Mouse (Mus musculus) limb, embryonic 15.5 days (tissue): ENCODE measurements at regions not wholly inside any gene's neighbourhood (a gene's known extent, or its start where the extent isn't known, plus 50 kb on each side); places are given as distances from the start of the nearest gene placed in this dataset.

ENCODE experiments used
- ATAC-seq: fragments of 200-750 bp; cut with Nextera tagmentation; 2 replicates; pipeline ENCODE4 v1.8.0; 2017; ENCODE audit warnings: low read depth, moderate TSS enrichment; ENCODE audit not compliant: insufficient number of reproducible peaks, low FRiP score, low TSS enrichment
- H3K27ac ChIP-seq: fragments of 300-500 bp; sonication (generic); 2 replicates; pipeline ENCODE4 v1.5.1; 2015; ENCODE audit warnings: moderate library complexity, mild to moderate bottlenecking, inconsistent platforms
- H3K27me3 ChIP-seq: fragments of 300-500 bp; sonication (generic); 2 replicates; pipeline ENCODE4 v1.6.1; 2015; ENCODE audit warnings: inconsistent platforms
- H3K36me3 ChIP-seq: fragments of 300-500 bp; sonication (generic); 2 replicates; pipeline ENCODE4 v1.6.1; 2015; ENCODE audit warnings: inconsistent platforms
- H3K4me1 ChIP-seq: fragments of 300-500 bp; sonication (generic); 2 replicates; pipeline ENCODE4 v1.6.1; 2015; ENCODE audit warnings: inconsistent platforms
- H3K4me2 ChIP-seq: fragments of 300-500 bp; sonication (generic); 2 replicates; pipeline ENCODE4 v1.6.1; 2015; ENCODE audit warnings: mild to moderate bottlenecking, inconsistent platforms
- H3K4me3 ChIP-seq: fragments of 300-500 bp; sonication (generic); 2 replicates; pipeline ENCODE4 v1.5.1; 2015; ENCODE audit warnings: mild to moderate bottlenecking, inconsistent platforms
- H3K9ac ChIP-seq: fragments of 300-500 bp; sonication (generic); 2 replicates; pipeline ENCODE4 v1.6.1; 2015; ENCODE audit warnings: inconsistent platforms
- H3K9me3 ChIP-seq: fragments of 300-500 bp; sonication (generic); 2 replicates; pipeline ENCODE4 v1.6.1; 2016; ENCODE audit warnings: inconsistent platforms
- whole genome bisulfite sequencing: fragments of 180-500 bp; shearing (Covaris S2); methylation state at CpG from one replicate; pipeline ENCODE4 v1.1.7; 2015; 5-methylcytosine and 5-hydroxymethylcytosine counted together

DNA sequence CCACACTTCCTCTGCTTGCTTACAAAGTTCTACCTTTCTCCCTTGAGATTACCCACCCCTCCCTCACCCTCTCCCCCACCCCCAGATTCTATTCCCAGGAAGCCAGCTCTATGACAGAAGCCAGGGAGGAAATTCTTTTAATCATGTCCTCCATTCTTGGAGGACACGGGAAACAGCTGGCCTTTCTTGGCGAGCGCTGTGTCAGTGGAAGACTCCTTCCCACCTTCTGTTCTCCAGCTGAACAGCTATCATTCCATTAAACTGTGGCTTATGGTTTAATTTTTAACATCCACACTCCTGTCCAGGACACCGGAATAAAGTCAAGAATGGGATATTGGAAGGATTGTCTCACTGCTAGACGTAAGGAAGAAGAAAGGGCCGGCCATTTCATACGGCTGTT, 59.0 kb upstream of the Plxnc1 start:
- Histone ChIP-seq H3K27ac (peak overlapping the region; percentile 81), H3K9ac (no peak overlapping the region), H3K4me1 (peaks cover 17% of the 10 kb centered on the region), H3K27me3 (no peaks in the 10 kb centered on the region), H3K4me3 (no peak overlapping the region), H3K4me2 (no peak overlapping the region), H3K9me3 (no peaks in the 10 kb centered on the region), H3K36me3 (no peaks in the 10 kb centered on the region)
- WGBS, result 57% methylated on average over 7 of the region's 7 CpGs
- ATAC-seq, result 0 out of 2 replicates have a peak, but pooled peaks have one; percentile 53

DNA sequence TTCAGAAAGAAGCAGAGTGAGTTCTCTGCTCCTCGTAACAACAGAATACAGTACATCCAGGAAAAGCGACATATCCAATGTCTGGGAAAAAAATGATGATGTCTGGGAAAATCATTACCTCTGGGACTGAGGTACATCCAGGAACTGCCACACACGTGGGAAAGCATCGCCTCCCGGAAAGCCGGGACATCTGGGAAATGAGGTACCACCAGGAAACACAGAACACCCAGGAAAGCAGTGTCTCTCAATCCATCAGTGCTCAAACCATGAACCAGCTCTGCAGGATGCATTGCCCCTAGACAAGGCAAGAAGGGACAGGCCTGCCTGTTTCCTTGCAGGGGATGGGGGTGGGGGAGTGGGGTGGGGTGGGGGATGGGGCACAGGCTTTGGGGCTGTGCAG, 57.0 kb upstream of the Plxnc1 start:
- peaks cover 17% of the 10 kb centered on the region for H3K4me1 ChIP-seq
- H3K4me2 ChIP-seq, result no peak overlapping the region
- ATAC-seq, result no peak
- 37% methylated on average over 6 of the region's 6 CpGs for WGBS
- H3K27ac ChIP-seq, result no peak overlapping the region
- H3K36me3 ChIP-seq, result no peaks in the 10 kb centered on the region
- H3K4me3 ChIP-seq, result no peak overlapping the region
- no peaks in the 10 kb centered on the region for H3K27me3 ChIP-seq
- no peak overlapping the region for H3K9ac ChIP-seq
- no peaks in the 10 kb centered on the region for H3K9me3 ChIP-seq

DNA sequence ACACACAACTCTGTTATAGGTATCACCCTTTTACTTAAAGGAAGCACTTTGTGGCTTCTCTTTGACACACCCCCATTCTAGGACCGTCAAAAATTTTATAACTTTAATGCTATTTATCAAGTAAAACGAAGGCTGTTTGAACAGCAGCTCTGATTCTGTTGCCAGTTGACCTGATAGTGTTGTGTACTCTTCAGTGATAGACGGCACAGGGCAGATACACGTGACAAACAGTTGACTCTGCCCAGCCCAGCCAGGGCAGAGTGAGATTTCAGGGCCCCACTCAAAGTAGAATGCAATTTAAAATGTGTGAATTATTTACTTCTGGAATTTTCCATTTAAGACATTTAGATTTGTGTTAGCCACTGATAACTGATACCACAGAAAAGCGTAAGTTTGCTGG, 55.1 kb upstream of the Plxnc1 start:
- Histone ChIP-seq H3K9me3 (no peaks in the 10 kb centered on the region), H3K27me3 (no peaks in the 10 kb centered on the region), H3K36me3 (no peaks in the 10 kb centered on the region), H3K9ac (no peak overlapping the region), H3K4me1 (peaks cover 17% of the 10 kb centered on the region), H3K4me2 (no peak overlapping the region), H3K4me3 (no peak overlapping the region), H3K27ac (no peak overlapping the region)
- ATAC-seq, result no peak
- 83% methylated on average over 5 of the region's 5 CpGs for WGBS
